Mouse (Mus musculus) embryo, embryonic 11 days (tissue): ENCODE measurements around the gene Pdzk1ip1.

Experiments used
- DNase-seq: peaks from one replicate; pipeline ENCODE4 v3.0.0-alpha.2; 2015

Gene Pdzk1ip1

GRCm38 (mm10) chr4:115124713-115125112, 36.2 kb downstream of the Pdzk1ip1 start:
- DNase-seq, result no peak

GRCm38 (mm10) chr4:115133085-115133484, 44.6 kb downstream of the Pdzk1ip1 start:
- DNase-seq, result no peak

GRCm38 (mm10) chr4:115133621-115134295, 45.2 kb downstream of the Pdzk1ip1 start, which contains the start of gene Cyp4x1:
Cyp4x1 (minus strand) TSS chr4:115134281.
- DNase-seq, result peak; percentile 55

- no peak for DNase-seq
These were observed 45.8 kb downstream of the Pdzk1ip1 start for GRCm38 (mm10) chr4:115134296-115134630.
